Mouse (Mus musculus) limb, embryonic 13.5 days (tissue): ENCODE results near the gene Cdh16. TPM values are rescaled to one million over a fixed set of nuclear protein-coding genes. Genes with fewer than 3 reads are reported as not detected.
"Not testable (repeated sequence)": the region's sequence is repeated elsewhere in the genome, so short reads cannot be mapped to it uniquely, and the experiment has no call there.

Experiments used
- ATAC-seq: fragments of 200-750 bp; cut with Nextera tagmentation; 2 replicates; pipeline ENCODE4 v1.8.0; 2017; ENCODE audit warnings: low read depth, moderate number of reproducible peaks, moderate TSS enrichment; ENCODE audit not compliant: low FRiP score
- H3K27ac ChIP-seq: fragments of 300-500 bp; sonication (generic); 2 replicates; pipeline ENCODE4 v1.5.1; 2015; ENCODE audit warnings: inconsistent platforms, mild to moderate bottlenecking, moderate library complexity
- H3K27me3 ChIP-seq: fragments of 300-500 bp; sonication (generic); 2 replicates; pipeline ENCODE4 v1.6.1; 2015; ENCODE audit warnings: mild to moderate bottlenecking, inconsistent platforms
- H3K36me3 ChIP-seq: fragments of 300-500 bp; sonication (generic); 2 replicates; pipeline ENCODE4 v1.6.1; 2015; ENCODE audit warnings: inconsistent platforms, mild to moderate bottlenecking, moderate library complexity
- H3K4me1 ChIP-seq: fragments of 300-500 bp; sonication (generic); 2 replicates; pipeline ENCODE4 v1.6.1; 2015; ENCODE audit warnings: inconsistent platforms
- H3K4me2 ChIP-seq: fragments of 300-500 bp; sonication (generic); replicated peaks from 2 replicates; pipeline ENCODE4 v1.6.1; 2015; ENCODE audit warnings: inconsistent platforms, mild to moderate bottlenecking, moderate library complexity
- H3K4me3 ChIP-seq: fragments of 300-500 bp; sonication (generic); 2 replicates; pipeline ENCODE4 v1.5.1; 2015; ENCODE audit warnings: moderate library complexity, mild to moderate bottlenecking, inconsistent platforms
- H3K9ac ChIP-seq: fragments of 300-500 bp; sonication (generic); 2 replicates; pipeline ENCODE4 v1.6.1; 2015; ENCODE audit warnings: mild to moderate bottlenecking, inconsistent platforms
- H3K9me3 ChIP-seq: fragments of 300-500 bp; sonication (generic); 2 replicates; pipeline ENCODE4 v1.6.1; 2016; ENCODE audit warnings: inconsistent platforms
- WGBS: fragments of 180-500 bp; shearing (Covaris S2); methylation state at CpG from one replicate; pipeline ENCODE4 v1.1.7; 2015; 5-methylcytosine and 5-hydroxymethylcytosine counted together
- polyA plus RNA-seq: library from polyadenylated mRNA; unstranded; fragments of >200 nt; fragmentation: Nextera tagmentation; extraction: Ambion mirVana; gene quantifications from 2 replicates; pipeline ENCODE4 v1.2.1, GENCODE M21; 2015

The Cdh16 gene
- polyA plus RNA-seq, result 0.22 TPM in 1 of 2 replicates, not detected in the other

- no peak within 1 kb of the TSS for H3K27ac ChIP-seq
- 0 out of 2 replicates have a peak, but pooled peaks cover 3% of the 10 kb centered on the region for H3K27me3 ChIP-seq
- 84% methylated on average over 6 of the region's 6 CpGs for WGBS
- no peaks in the 10 kb centered on the region for H3K4me1 ChIP-seq
- no peaks in the 10 kb centered on the region for H3K36me3 ChIP-seq
- no peaks in the 10 kb centered on the region for H3K9me3 ChIP-seq
- no peak for ATAC-seq
- no peak within 1 kb of the TSS for H3K9ac ChIP-seq
- H3K4me2 ChIP-seq, result no peak within 1 kb of the TSS
- H3K4me3 ChIP-seq, result no peak within 1 kb of the TSS
Observed at GRCm38 (mm10) chr8:104624161-104624560, at the start of gene Cdh16. Gene Cdh16, minus strand, starts transcription at chr8:104624396.

GRCm38 (mm10) chr8:104655614-104656013, 31.4 kb upstream of the Cdh16 start:
- no peak overlapping the region for H3K4me3 ChIP-seq
- H3K27me3 ChIP-seq, result no peaks in the 10 kb centered on the region
- H3K4me1 ChIP-seq, result no peaks in the 10 kb centered on the region
- H3K9ac ChIP-seq, result no peak overlapping the region
- 74% methylated on average over 4 of the region's 4 CpGs for WGBS
- no peak overlapping the region for H3K4me2 ChIP-seq
- H3K27ac ChIP-seq, result no peak overlapping the region
- no peak for ATAC-seq
- no peaks in the 10 kb centered on the region for H3K9me3 ChIP-seq
- no peaks in the 10 kb centered on the region for H3K36me3 ChIP-seq

GRCm38 (mm10) chr8:104654984-104655383, 30.8 kb upstream of the Cdh16 start:
- Histone ChIP-seq H3K9ac (no peak overlapping the region), H3K27ac (no peak overlapping the region), H3K36me3 (no peaks in the 10 kb centered on the region), H3K4me3 (no peak overlapping the region), H3K9me3 (no peaks in the 10 kb centered on the region), H3K4me1 (no peaks in the 10 kb centered on the region), H3K4me2 (no peak overlapping the region), H3K27me3 (no peaks in the 10 kb centered on the region)
- 0% methylated on average over 3 of the region's 3 CpGs for WGBS
- ATAC-seq, result peak; percentile 69; the same call in 1 of the 2 replicates

GRCm38 (mm10) chr8:104644187-104644586, 20.0 kb upstream of the Cdh16 start:
- peaks cover 17% of the 10 kb centered on the region for H3K4me1 ChIP-seq
- not testable (repeated sequence) for H3K27me3 ChIP-seq, H3K4me3 ChIP-seq, H3K27ac ChIP-seq, H3K9me3 ChIP-seq, H3K9ac ChIP-seq, H3K36me3 ChIP-seq, H3K4me2 ChIP-seq, ATAC-seq
- 73% methylated on average over 3 of the region's 3 CpGs for WGBS

- ATAC-seq, result no peak
- Histone ChIP-seq H3K27me3 (no peaks in the 10 kb centered on the region), H3K27ac (0 out of 2 replicates have a peak overlapping the region, but pooled peaks have one; percentile 33), H3K36me3 (peaks cover 15% of the 10 kb centered on the region), H3K4me1 (peaks cover 17% of the 10 kb centered on the region), H3K9me3 (no peaks in the 10 kb centered on the region), H3K4me2 (peak overlapping the region; percentile 94), H3K4me3 (peak overlapping the region; percentile 83), H3K9ac (peak overlapping the region; percentile 86)
- 77% methylated on average over 6 of the region's 6 CpGs for WGBS
Observed at GRCm38 (mm10) chr8:104642324-104642654, 18.1 kb upstream of the Cdh16 start.

GRCm38 (mm10) chr8:104641426-104642323, 17.5 kb upstream of the Cdh16 start, which contains the start of gene Ciao2b:
Gene Ciao2b, minus strand, starts transcription at chr8:104641965.
- H3K27ac ChIP-seq, result peak within 1 kb of the TSS; percentile 33; the same call in 1 of the 2 replicates
- under 1% methylated on average over 66 of the region's 66 CpGs for WGBS
- H3K4me2 ChIP-seq, result peak within 1 kb of the TSS; percentile 94
- peak; percentile 96 for ATAC-seq
- peak within 1 kb of the TSS; percentile 83 for H3K4me3 ChIP-seq
- no peaks in the 10 kb centered on the region for H3K9me3 ChIP-seq
- peaks cover 21% of the 10 kb centered on the region for H3K36me3 ChIP-seq
- H3K9ac ChIP-seq, result peak within 1 kb of the TSS; percentile 86
- peaks cover 17% of the 10 kb centered on the region for H3K4me1 ChIP-seq
- H3K27me3 ChIP-seq, result no peaks in the 10 kb centered on the region

- Histone ChIP-seq H3K27ac (no peak overlapping the region), H3K4me2 (peak overlapping the region; percentile 94), H3K27me3 (no peaks in the 10 kb centered on the region), H3K4me3 (peak overlapping the region; percentile 83), H3K9ac (peak overlapping the region; percentile 86), H3K9me3 (no peaks in the 10 kb centered on the region), H3K4me1 (peaks cover 17% of the 10 kb centered on the region), H3K36me3 (peaks cover 24% of the 10 kb centered on the region)
- ATAC-seq, result no peak
- WGBS, result 13% methylated on average over 25 of the region's 25 CpGs
Observed at GRCm38 (mm10) chr8:104640831-104641370, 16.7 kb upstream of the Cdh16 start.

GRCm38 (mm10) chr8:104640241-104640640, 16.0 kb upstream of the Cdh16 start:
- Histone ChIP-seq H3K4me3 (peak overlapping the region; percentile 83), H3K36me3 (peaks cover 31% of the 10 kb centered on the region), H3K27ac (no peak overlapping the region), H3K4me1 (peaks cover 17% of the 10 kb centered on the region), H3K9me3 (no peaks in the 10 kb centered on the region), H3K9ac (peak overlapping the region; percentile 86), H3K4me2 (peak overlapping the region; percentile 94), H3K27me3 (no peaks in the 10 kb centered on the region)
- 91% methylated on average over 7 of the region's 7 CpGs for WGBS
- no peak for ATAC-seq

- Histone ChIP-seq H3K9ac (no peak overlapping the region), H3K36me3 (peaks cover 35% of the 10 kb centered on the region), H3K4me2 (no peak overlapping the region), H3K9me3 (no peaks in the 10 kb centered on the region), H3K4me3 (no peak overlapping the region), H3K4me1 (peaks cover 22% of the 10 kb centered on the region), H3K27ac (no peak overlapping the region), H3K27me3 (no peaks in the 10 kb centered on the region)
- no peak for ATAC-seq
- 92% methylated on average over 6 of the region's 6 CpGs for WGBS
Observed at GRCm38 (mm10) chr8:104638010-104638409, 13.8 kb upstream of the Cdh16 start.

- no peak for ATAC-seq
- Histone ChIP-seq H3K27ac (no peak overlapping the region), H3K36me3 (peaks cover 35% of the 10 kb centered on the region), H3K4me2 (no peak overlapping the region), H3K4me1 (peaks cover 31% of the 10 kb centered on the region), H3K9ac (no peak overlapping the region), H3K9me3 (no peaks in the 10 kb centered on the region), H3K4me3 (no peak overlapping the region), H3K27me3 (peaks cover 8% of the 10 kb centered on the region; the same call in 1 of the 2 replicates)
- 88% methylated on average over 3 of the region's 3 CpGs for WGBS
Observed at GRCm38 (mm10) chr8:104635004-104635710, 11.0 kb upstream of the Cdh16 start.

GRCm38 (mm10) chr8:104633156-104633744, 9.1 kb upstream of the Cdh16 start:
- ATAC-seq, result no peak
- Histone ChIP-seq H3K27ac (no peak overlapping the region), H3K9ac (no peak overlapping the region), H3K27me3 (peaks cover 20% of the 10 kb centered on the region), H3K4me1 (peaks cover 31% of the 10 kb centered on the region), H3K4me2 (no peak overlapping the region), H3K4me3 (no peak overlapping the region), H3K36me3 (peaks cover 20% of the 10 kb centered on the region), H3K9me3 (no peaks in the 10 kb centered on the region)
- 44% methylated on average over 9 of the region's 9 CpGs for WGBS
